Mouse (Mus musculus) lung, embryonic 16.5 days (tissue): Measurements from ENCODE around the gene Gpr33. TPM values are rescaled to one million over a fixed set of nuclear protein-coding genes. Genes with fewer than 3 reads are reported as not detected.

Experiments used
- ATAC-seq: fragments of 200-750 bp; cut with Nextera tagmentation; 2 replicates; pipeline ENCODE4 v1.8.0; 2017; ENCODE audit warnings: low read depth, mild to moderate bottlenecking, moderate library complexity
- H3K27ac ChIP-seq: fragments of 300-500 bp; sonication (generic); 2 replicates; pipeline ENCODE4 v1.5.1; 2014; ENCODE audit warnings: mild to moderate bottlenecking, control low read depth, low read length
- H3K27me3 ChIP-seq: fragments of 300-500 bp; sonication (generic); 2 replicates; pipeline ENCODE4 v1.6.1; 2014; ENCODE audit warnings: low read depth, low read length, mixed read lengths; ENCODE audit not compliant: control insufficient read depth, insufficient read depth
- H3K36me3 ChIP-seq: fragments of 300-500 bp; sonication (generic); 2 replicates; pipeline ENCODE4 v1.6.1; 2014; ENCODE audit warnings: low read length; ENCODE audit not compliant: control insufficient read depth, insufficient read depth
- H3K4me1 ChIP-seq: fragments of 300-500 bp; sonication (generic); replicated peaks from 2 replicates; pipeline ENCODE4 v1.6.1; 2014; ENCODE audit warnings: low read length, mixed read lengths; ENCODE audit not compliant: control insufficient read depth, insufficient read depth
- H3K4me2 ChIP-seq: fragments of 300-500 bp; sonication (generic); 2 replicates; pipeline ENCODE4 v1.6.1; 2014; ENCODE audit warnings: low read depth, low read length, control low read depth
- H3K4me3 ChIP-seq: fragments of 300-500 bp; sonication (generic); 2 replicates; pipeline ENCODE4 v1.5.1; 2014; ENCODE audit warnings: mild to moderate bottlenecking, low read length, control low read depth
- H3K9ac ChIP-seq: fragments of 300-500 bp; sonication (generic); 2 replicates; pipeline ENCODE4 v1.6.1; 2014; ENCODE audit warnings: low read length, control low read depth
- H3K9me3 ChIP-seq: fragments of 300-500 bp; sonication (generic); 2 replicates; pipeline ENCODE4 v1.6.1; 2016; ENCODE audit warnings: low read length; ENCODE audit not compliant: control insufficient read depth
- WGBS: fragments of 180-500 bp; shearing (Covaris S2); extraction: QIAGEN DNeasy Blood & Tissue Kit; methylation state at CpG from one replicate; pipeline ENCODE4 v1.1.7; 2014; 5-methylcytosine and 5-hydroxymethylcytosine counted together
- polyA plus RNA-seq: library from polyadenylated mRNA; unstranded; fragments of >200 nt; fragmentation: Nextera tagmentation; extraction: Ambion mirVana; gene quantifications from 2 replicates; pipeline ENCODE4 v1.2.1, GENCODE M21; 2015

Gene Gpr33
- polyA plus RNA-seq, 1 experiment from 2014 or later = not detected

GRCm38 (mm10) chr12:51995738-51996536 is 31.9 kb downstream of the Gpr33 start:
- Histone ChIP-seq H3K36me3 (peaks cover 12% of the 10 kb centered on the region; the same call in 1 of the 2 replicates), H3K9ac (no peak overlapping the region), H3K27me3 (no peaks in the 10 kb centered on the region), H3K9me3 (no peaks in the 10 kb centered on the region), H3K27ac (no peak overlapping the region), H3K4me2 (no peak overlapping the region), H3K4me1 (no peaks in the 10 kb centered on the region), H3K4me3 (no peak overlapping the region)
- WGBS = 79% methylated on average over 1 of the region's 1 CpGs
- no peak for ATAC-seq

GRCm38 (mm10) chr12:51990629-51991028 is 37.2 kb downstream of the Gpr33 start:
- WGBS = 75% methylated on average over 2 of the region's 2 CpGs
- Histone ChIP-seq H3K27ac (no peak overlapping the region), H3K27me3 (no peaks in the 10 kb centered on the region), H3K9ac (no peak overlapping the region), H3K9me3 (no peaks in the 10 kb centered on the region), H3K36me3 (no peaks in the 10 kb centered on the region; the same call in 1 of the 2 replicates), H3K4me2 (no peak overlapping the region), H3K4me3 (no peak overlapping the region), H3K4me1 (no peaks in the 10 kb centered on the region)
- no peak for ATAC-seq

DNA sequence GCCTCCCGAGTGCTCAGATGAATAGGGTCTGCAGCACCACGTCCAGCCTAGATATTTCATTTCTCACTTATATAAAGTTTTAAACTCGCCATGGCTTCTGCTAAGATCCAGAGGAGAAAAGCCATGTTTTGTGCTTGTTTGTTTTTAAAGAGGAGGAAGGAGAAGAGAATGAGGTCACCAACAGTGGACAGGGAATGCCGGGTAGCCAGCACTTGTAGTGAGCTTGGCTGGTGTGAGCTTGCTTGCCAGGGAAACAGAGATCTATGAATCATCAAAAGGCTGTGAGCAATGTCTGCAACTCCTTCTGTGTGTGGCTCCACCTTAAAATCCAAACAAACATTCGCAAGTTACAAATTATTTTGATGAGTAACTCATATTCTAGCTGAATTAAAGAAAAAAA is 39.3 kb downstream of the Gpr33 start:
- Histone ChIP-seq H3K9me3 (no peaks in the 10 kb centered on the region), H3K27ac (no peak overlapping the region), H3K27me3 (no peaks in the 10 kb centered on the region), H3K9ac (no peak overlapping the region), H3K4me2 (no peak overlapping the region), H3K4me3 (no peak overlapping the region), H3K36me3 (no peaks in the 10 kb centered on the region; the same call in 1 of the 2 replicates), H3K4me1 (no peaks in the 10 kb centered on the region)
- ATAC-seq = no peak
- WGBS = 67% methylated on average over 5 of the region's 5 CpGs

DNA sequence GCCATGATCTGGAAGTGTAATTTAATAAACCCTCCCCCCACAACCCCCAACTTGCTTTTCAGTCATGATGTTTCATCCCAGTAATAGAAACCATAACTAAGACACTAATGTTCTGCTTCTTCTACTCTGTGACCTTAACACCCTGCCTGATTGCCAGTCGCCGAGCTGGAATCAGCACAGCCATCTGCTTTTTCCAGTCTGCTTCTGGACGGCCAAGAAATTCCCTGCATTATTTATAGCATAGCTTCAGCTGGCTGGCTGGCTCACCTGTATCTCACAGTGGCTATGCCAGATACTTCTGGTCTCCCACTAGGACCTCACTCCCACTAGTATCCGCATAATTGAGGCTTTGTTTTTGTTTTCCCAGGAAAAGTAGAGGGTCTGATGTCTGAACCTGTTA is 42.0 kb downstream of the Gpr33 start:
- no peak overlapping the region for H3K27ac ChIP-seq
- H3K36me3 ChIP-seq = no peaks in the 10 kb centered on the region; the same call in 1 of the 2 replicates
- H3K27me3 ChIP-seq = no peaks in the 10 kb centered on the region
- H3K4me1 ChIP-seq = no peaks in the 10 kb centered on the region
- no peak overlapping the region for H3K9ac ChIP-seq
- H3K4me2 ChIP-seq = no peak overlapping the region
- no peak for ATAC-seq
- no peak overlapping the region for H3K4me3 ChIP-seq
- WGBS = 66% methylated on average over 4 of the region's 4 CpGs
- no peaks in the 10 kb centered on the region for H3K9me3 ChIP-seq

DNA sequence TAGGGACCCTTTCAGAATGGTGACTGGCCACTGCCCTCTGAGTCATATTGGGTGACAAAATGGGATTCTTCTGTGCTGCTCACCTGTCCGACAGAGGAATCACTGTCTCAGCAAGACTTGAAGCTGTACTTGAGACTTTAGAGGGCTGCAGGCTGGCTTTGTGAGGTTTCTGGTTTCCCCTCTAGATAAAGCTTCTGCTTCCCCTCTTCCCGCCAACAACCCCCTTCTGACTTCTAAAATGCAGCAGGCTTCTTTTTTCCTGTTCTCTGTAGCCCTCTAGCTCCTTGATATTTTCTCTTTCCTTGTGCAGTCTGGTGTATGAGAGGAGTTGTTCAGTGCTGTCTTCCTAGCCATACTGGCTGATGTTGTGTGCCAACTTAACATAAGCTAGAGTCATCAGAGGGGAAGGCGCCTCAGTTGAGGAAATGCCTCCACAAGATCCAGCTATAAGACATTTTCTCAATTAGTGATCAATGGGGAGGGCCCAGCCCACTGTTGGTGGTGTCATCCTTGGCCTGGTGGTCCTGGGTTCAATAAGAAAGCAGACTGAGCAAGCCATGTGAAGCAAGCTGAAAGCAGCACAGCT is 42.6 kb downstream of the Gpr33 start:
- Histone ChIP-seq H3K27ac (no peak overlapping the region), H3K36me3 (no peaks in the 10 kb centered on the region; the same call in 1 of the 2 replicates), H3K4me2 (no peak overlapping the region), H3K9ac (no peak overlapping the region), H3K27me3 (no peaks in the 10 kb centered on the region), H3K4me3 (no peak overlapping the region), H3K9me3 (no peaks in the 10 kb centered on the region), H3K4me1 (no peaks in the 10 kb centered on the region)
- WGBS = 83% methylated on average over 3 of the region's 3 CpGs
- ATAC-seq = no peak

DNA sequence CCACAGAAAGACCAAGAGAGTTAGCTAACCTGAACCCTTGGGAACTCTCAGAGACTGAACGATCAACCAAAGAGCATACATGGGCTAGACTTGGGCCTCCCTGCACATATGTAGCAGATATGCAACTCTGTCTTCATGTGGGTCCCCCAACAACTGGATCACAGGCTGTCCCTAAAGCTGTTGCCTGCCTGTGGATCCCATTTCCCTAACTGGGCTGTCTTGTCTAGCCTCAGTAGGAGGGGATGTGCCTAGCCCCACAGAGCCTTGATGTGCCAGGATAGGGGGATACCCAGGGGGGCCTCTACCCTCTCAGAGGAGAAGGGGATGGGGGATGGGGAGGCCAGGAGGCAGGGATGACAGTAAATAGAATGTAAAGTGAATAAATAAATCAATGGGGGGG is 44.2 kb downstream of the Gpr33 start:
- no peak for ATAC-seq
- Histone ChIP-seq H3K4me1 (no peaks in the 10 kb centered on the region), H3K9me3 (no peaks in the 10 kb centered on the region), H3K27ac (no peak overlapping the region), H3K27me3 (no peaks in the 10 kb centered on the region), H3K4me2 (no peak overlapping the region), H3K36me3 (no peaks in the 10 kb centered on the region; the same call in 1 of the 2 replicates), H3K4me3 (no peak overlapping the region), H3K9ac (no peak overlapping the region)
- 100% methylated on average over 1 of the region's 1 CpGs for WGBS

DNA sequence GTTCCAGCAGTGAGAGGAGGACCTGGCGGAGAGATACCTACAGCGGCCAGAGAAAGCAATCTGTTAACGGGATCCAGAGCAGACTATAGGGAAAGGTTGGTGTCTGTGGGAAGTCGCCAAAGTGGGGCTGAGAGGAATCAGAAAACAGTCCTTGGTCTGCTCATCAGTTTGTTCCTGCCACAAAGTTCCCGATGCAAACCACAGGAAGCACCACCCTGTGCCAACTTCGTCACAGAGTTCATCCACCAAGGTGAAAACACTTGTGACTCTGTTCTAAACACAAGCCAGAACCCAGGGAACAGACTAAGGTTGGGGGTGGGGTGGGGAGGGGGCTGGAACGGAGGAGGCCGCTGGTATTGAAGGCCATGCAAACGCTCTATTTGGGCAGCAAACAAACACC is 51.3 kb downstream of the Gpr33 start:
- Histone ChIP-seq H3K4me1 (no peaks in the 10 kb centered on the region), H3K4me2 (no peak overlapping the region), H3K4me3 (no peak overlapping the region), H3K9me3 (no peaks in the 10 kb centered on the region; the same call in 1 of the 2 replicates), H3K27ac (no peak overlapping the region), H3K27me3 (no peaks in the 10 kb centered on the region), H3K9ac (no peak overlapping the region), H3K36me3 (no peaks in the 10 kb centered on the region)
- ATAC-seq = no peak
- WGBS = 58% methylated on average over 9 of the region's 9 CpGs

DNA sequence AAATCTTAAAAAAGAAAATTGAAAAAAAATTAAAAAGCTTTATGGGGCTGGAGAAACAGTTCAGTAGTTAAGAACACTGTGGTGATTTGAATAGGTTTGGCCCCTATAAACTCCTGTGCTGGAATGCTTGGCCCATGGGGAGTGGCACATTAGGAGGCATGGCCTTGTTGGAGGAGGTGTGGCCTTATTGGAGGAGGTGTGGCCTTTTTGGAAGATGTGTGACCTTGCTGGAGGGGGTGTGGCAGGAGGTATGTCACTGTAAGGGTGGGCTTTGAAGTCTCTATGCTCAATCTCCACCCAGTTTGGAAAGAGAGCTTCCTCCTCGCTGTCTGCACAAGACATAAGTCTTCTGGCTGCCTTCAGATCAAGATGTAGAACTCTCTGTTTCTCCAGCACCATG is 53.5 kb downstream of the Gpr33 start:
- H3K36me3 ChIP-seq = no peaks in the 10 kb centered on the region
- no peak overlapping the region for H3K4me2 ChIP-seq
- no peaks in the 10 kb centered on the region; the same call in 1 of the 2 replicates for H3K9me3 ChIP-seq
- ATAC-seq = no peak
- no peaks in the 10 kb centered on the region for H3K27me3 ChIP-seq
- no peak overlapping the region for H3K9ac ChIP-seq
- peaks cover 8% of the 10 kb centered on the region for H3K4me1 ChIP-seq
- 76% methylated on average over 1 of the region's 1 CpGs for WGBS
- no peak overlapping the region for H3K27ac ChIP-seq
- no peak overlapping the region for H3K4me3 ChIP-seq
